ENCODE assay signal across 31 mouse cellular contexts in genomic region chr10:105345920-105346319, GRCm38 (mm10).
"Had no signal": no experiment of that assay in that cellular context is flagged by ENCODE, and none has a peak within 500 bp of the region (broad histone marks: within the 10 kb centered on the region; RNA-seq: fewer than 3 reads in every experiment).

No protein-coding gene starts in this region.

- H3K4me2 ChIP-seq: limb, embryonic 12.5 days; limb, embryonic 13.5 days; limb, embryonic 15.5 days; liver, embryonic 11.5 days; liver, embryonic 12.5 days; liver, embryonic 13.5 days; liver, embryonic 15.5 days; lung, embryonic 14.5 days; lung, embryonic 15.5 days; midbrain, embryonic 11.5 days; midbrain, embryonic 12.5 days; midbrain, embryonic 13.5 days; midbrain, embryonic 15.5 days had no signal

- H3K9ac ChIP-seq: limb, embryonic 12.5 days; limb, embryonic 13.5 days; limb, embryonic 15.5 days; liver, embryonic 12.5 days; liver, embryonic 13.5 days; liver, embryonic 14.5 days; liver, embryonic 15.5 days; liver, postnatal 0 days; lung, embryonic 14.5 days; lung, embryonic 15.5 days; midbrain, embryonic 12.5 days; midbrain, embryonic 13.5 days; midbrain, embryonic 15.5 days had no signal

- H3K27me3 ChIP-seq: limb, embryonic 12.5 days; limb, embryonic 13.5 days; limb, embryonic 15.5 days; liver, embryonic 12.5 days; liver, embryonic 13.5 days; liver, embryonic 15.5 days; lung, embryonic 15.5 days; megakaryocyte, embryonic 14.5 days; midbrain, embryonic 12.5 days; midbrain, embryonic 13.5 days; midbrain, embryonic 15.5 days had no signal

- H3K4me3 ChIP-seq: limb, embryonic 10.5 days; limb, embryonic 12.5 days; limb, embryonic 13.5 days; limb, embryonic 15.5 days; liver, embryonic 12.5 days; liver, embryonic 13.5 days; liver, embryonic 15.5 days; lung, embryonic 15.5 days; megakaryocyte, embryonic 14.5 days; midbrain, embryonic 10.5 days; midbrain, embryonic 12.5 days; midbrain, embryonic 13.5 days; midbrain, embryonic 15.5 days; myocyte had no signal

- H3K4me1 ChIP-seq: limb, embryonic 10.5 days; limb, embryonic 12.5 days; limb, embryonic 13.5 days; limb, embryonic 15.5 days; liver, embryonic 12.5 days; liver, embryonic 13.5 days; liver, embryonic 15.5 days; lung, embryonic 15.5 days; megakaryocyte, embryonic 14.5 days; midbrain, embryonic 10.5 days; midbrain, embryonic 12.5 days; midbrain, embryonic 13.5 days; midbrain, embryonic 15.5 days had no signal

- H3K9me3 ChIP-seq: limb, embryonic 10.5 days; limb, embryonic 12.5 days; limb, embryonic 13.5 days; limb, embryonic 15.5 days; liver, embryonic 12.5 days; liver, embryonic 13.5 days; liver, embryonic 15.5 days; lung, embryonic 15.5 days; midbrain, embryonic 10.5 days; midbrain, embryonic 12.5 days; midbrain, embryonic 15.5 days had no signal

- ATAC-seq: liver, embryonic 12.5 days; liver, postnatal 0 days; lung, postnatal 0 days; midbrain, embryonic 13.5 days; midbrain, embryonic 15.5 days; midbrain, embryonic 16.5 days had no signal

- DNase-seq: left cerebral cortex, postnatal 4 days; liver; liver, embryonic 13.5 days; liver, postnatal 0 days; lung, adult 18-20 months; lung, adult 2 months; lung, embryonic 14.5 days; lung, postnatal 10 days; lung, postnatal 14 days; lung, postnatal 36 days; lung, postnatal 4 days; midbrain, embryonic 14.5 days had no signal

- H3K27ac ChIP-seq: limb, embryonic 10.5 days; limb, embryonic 12.5 days; limb, embryonic 13.5 days; limb, embryonic 15.5 days; liver, embryonic 12.5 days; liver, embryonic 13.5 days; liver, embryonic 14.5 days; liver, embryonic 15.5 days; lung, embryonic 15.5 days; macrophage; midbrain, embryonic 10.5 days; midbrain, embryonic 12.5 days; midbrain, embryonic 13.5 days; midbrain, embryonic 15.5 days had no signal

- H3K36me3 ChIP-seq: limb, embryonic 10.5 days; limb, embryonic 12.5 days; limb, embryonic 15.5 days; liver, embryonic 12.5 days; liver, embryonic 13.5 days; liver, embryonic 15.5 days; lung, embryonic 15.5 days; midbrain, embryonic 12.5 days; midbrain, embryonic 15.5 days had no signal
